Mouse (Mus musculus) mouse trophoblast stem cell (cell line): ENCODE results near the gene Gabarap.

Experiments
- in situ Hi-C, 2 experiments: fragments of 300-500 bp; cut with MseI, MboI; formaldehyde crosslinking; loops; 2 replicates in 1 of 2; 3 replicates in 1 of 2; pipeline ENCODE4 v1.15.1; 2025

The Gabarap gene

DNA sequence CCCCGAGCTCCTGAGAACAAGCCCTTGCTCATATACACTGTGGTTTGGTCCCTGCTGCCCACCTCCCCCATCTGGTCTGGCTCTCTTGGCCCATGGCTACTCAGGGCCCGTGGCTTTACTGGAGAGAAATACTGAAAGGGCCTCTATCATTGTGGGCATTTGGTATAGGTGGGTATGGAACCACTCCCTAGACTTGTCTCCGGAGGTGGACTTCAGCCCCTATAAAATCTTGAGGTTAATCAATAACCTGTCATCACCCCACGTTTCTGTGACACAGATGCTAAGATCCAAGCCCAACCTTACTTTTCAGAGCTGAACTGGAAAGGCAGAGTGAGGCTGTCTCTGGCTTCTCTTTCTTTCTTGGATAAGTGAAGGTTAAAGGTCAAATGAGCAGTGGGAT is 22.1 kb upstream of the Gabarap start:
- in situ Hi-C loops = no loop called here

- in situ Hi-C loops = no loop called here
Measured at GRCm38 (mm10) chr11:69970222-69970621, 20.7 kb upstream of the Gabarap start.

- in situ Hi-C loops = no loop called here
Measured at GRCm38 (mm10) chr11:69970775-69971174, 20.2 kb upstream of the Gabarap start.

GRCm38 (mm10) chr11:69974907-69975306 is 16.0 kb upstream of the Gabarap start:
- in situ Hi-C loops = no loop called here

DNA sequence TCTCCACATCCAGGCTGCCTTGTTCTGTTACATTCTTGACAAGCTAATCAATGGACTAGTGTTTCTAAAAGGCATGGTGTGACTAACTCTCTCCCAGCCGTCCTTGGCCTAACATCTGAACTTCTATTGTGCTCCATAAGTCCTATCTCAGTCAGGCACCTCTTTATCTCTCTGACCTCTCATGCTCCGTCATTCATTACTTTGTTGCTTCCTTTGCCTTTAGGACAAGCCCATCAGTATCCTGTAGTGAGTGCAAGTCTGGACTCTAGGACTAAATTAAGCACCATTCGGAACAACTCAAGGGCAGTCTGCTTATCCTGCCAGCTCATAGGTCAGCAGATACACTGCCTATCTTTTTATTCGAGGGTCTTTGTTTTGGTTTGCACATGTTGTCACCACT is 14.7 kb upstream of the Gabarap start:
- in situ Hi-C loops = no loop called here

DNA sequence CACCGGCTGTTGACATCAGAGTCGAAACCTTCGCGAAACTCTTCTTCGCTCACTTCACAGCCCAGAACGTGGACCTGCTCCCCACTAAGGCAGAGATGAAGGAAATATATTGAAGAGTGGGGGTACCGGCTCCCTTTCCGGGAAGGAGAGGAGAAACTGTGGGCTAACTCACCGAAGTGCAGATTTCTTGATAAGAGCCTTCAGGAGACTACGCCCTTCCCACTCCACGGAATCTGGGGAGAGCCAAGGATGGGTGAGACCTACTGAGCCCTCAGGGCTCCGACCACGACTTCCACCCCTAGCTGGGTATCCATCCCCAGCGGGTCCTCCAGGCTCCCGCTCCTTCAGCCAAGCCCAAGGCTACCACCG is 11.1 kb upstream of the Gabarap start:
- in situ Hi-C loops = no loop called here

DNA sequence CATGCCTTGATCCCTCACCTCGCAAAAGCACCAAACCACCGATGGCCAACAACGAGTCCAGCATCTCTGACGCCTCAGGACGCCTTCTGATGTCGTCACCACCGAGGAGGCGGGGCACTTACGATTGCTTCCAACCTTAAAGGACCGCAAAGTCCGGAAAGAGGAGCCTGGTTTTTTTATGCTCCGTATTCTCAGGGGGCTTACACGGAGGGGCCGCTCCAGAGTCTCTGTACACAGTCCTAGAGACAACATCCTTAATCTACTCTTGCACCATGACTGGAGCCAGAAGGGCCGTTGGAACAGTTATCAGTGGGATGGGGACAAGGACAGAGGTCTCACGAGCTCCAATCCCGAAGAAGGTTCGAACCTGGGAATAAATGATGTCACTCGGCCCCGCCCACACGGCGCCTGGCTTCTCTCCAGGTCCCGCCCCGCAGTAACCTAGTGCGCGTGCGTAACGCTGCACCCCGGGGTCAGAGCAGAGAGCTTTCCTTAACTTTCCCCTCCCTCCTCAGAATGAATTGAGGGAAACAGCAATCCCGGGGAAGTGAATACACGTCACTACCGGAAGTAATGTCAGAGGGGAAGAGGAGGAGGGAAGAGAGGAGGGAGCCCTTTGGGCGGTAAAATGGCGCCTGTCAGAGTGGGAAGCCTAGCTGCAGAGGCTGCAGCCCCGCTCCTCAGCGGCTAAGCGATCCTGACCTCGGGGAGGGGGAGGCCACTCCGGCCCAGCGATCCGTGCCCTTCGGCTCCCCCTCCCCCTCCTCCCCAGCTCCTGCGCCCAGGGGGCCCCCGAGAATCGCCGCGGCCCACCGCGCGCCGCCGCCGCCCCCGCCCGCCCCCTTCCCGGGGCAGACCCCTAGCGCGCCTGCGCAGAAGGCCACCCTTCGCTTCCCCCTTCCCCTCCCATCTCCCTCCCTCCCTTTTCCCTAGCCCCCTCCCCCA is 10.5 kb upstream of the Gabarap start:
- in situ Hi-C loops = no loop called here

- in situ Hi-C loops = no loop called here
Measured at GRCm38 (mm10) chr11:69981141-69981762, 9.7 kb upstream of the Gabarap start, which contains the start of gene Ctdnep1. TSS of gene Ctdnep1 (plus strand) at chr11:69981156.

GRCm38 (mm10) chr11:69982225-69982624 is 8.7 kb upstream of the Gabarap start, which contains the start of gene Elp5:
TSS of gene Elp5 (minus strand) at chr11:69982517.
- in situ Hi-C loops = no loop called here

DNA sequence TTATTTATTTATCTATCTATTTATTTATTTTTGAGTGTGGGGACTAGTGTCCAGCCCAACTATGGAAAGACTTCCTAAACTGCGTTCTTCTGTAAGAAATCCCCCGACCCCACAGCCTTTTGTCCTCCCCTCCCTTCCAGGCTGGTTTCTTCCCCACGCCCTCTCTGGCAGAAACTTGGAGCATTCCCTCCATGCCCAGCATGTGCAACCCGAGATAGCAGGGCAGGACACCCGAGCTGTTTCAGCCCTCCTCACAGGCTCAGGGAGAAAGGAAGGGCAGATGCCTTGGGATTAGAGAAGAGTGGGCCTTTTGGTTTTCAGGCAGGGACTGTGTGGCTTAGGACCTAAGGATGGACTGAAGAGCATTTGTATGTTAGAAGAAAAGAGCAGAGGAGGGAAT is 8.1 kb upstream of the Gabarap start:
- in situ Hi-C loops = no loop called here

GRCm38 (mm10) chr11:69983377-69983776 is 7.6 kb upstream of the Gabarap start:
- in situ Hi-C loops = no loop called here

GRCm38 (mm10) chr11:69984431-69984830 is 6.5 kb upstream of the Gabarap start:
- in situ Hi-C loops = no loop called here

- in situ Hi-C loops = no loop called here
Measured at GRCm38 (mm10) chr11:69989949-69990348, 994 bp upstream of the Gabarap start.

GRCm38 (mm10) chr11:69991711-69992110 is 768 bp downstream of the Gabarap start:
- in situ Hi-C loops = no loop called here

DNA sequence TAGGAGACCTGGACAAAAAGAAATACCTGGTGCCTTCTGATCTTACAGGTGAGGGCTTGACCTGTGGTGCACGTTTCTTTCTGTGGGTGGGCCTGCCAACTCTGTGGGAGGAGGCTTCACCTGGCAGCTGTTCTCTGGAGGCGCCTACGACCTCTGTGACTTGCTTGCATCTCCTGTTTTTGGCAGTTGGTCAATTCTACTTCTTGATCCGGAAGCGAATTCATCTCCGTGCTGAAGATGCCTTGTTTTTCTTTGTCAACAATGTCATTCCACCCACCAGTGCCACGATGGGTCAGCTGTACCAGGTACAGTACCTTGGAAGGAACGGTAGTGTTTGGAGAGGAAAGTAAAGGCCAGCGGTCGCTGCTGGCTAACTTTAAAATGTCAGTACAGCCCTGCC is 1.5 kb downstream of the Gabarap start:
- in situ Hi-C loops = no loop called here

- in situ Hi-C loops = no loop called here
Measured at GRCm38 (mm10) chr11:69992932-69993331, 2.0 kb downstream of the Gabarap start.

- in situ Hi-C loops = no loop called here
Measured at GRCm38 (mm10) chr11:69994401-69995090, 3.6 kb downstream of the Gabarap start.

DNA sequence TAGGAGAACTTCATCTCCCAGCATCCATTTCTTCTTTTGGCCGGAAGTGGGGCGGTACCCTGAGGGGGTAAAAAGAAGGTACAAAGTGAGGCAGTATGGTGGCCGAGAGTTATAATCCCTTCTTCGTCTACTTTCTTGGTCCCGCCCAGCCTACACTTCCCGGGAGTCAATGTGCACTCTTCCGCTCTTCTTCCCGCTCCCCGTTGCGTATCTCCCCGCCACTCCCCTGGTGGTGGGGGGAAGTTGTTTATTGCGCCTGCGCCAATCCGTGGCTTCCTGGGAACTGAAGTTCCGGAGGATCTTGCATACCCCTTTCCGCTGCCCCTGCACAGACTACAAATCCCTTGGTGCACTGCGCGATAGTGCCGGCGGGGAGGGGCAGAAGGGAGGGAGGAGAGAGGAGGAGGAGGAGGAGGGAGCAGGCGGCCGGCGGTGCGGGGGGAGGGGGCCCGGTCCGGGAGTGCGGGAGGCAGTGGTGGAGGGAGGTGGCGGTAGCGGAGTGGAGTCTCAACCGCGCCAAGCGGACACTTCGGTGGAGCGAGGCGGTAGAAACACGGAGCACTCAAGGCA is 4.5 kb downstream of the Gabarap start, which contains the start of gene Phf23:
Phf23 (plus strand) TSS at position 387 of the 570 bp plus-strand sequence.
- in situ Hi-C loops = no loop called here

- in situ Hi-C loops = no loop called here
Measured at GRCm38 (mm10) chr11:69996161-69997061, 5.5 kb downstream of the Gabarap start.

DNA sequence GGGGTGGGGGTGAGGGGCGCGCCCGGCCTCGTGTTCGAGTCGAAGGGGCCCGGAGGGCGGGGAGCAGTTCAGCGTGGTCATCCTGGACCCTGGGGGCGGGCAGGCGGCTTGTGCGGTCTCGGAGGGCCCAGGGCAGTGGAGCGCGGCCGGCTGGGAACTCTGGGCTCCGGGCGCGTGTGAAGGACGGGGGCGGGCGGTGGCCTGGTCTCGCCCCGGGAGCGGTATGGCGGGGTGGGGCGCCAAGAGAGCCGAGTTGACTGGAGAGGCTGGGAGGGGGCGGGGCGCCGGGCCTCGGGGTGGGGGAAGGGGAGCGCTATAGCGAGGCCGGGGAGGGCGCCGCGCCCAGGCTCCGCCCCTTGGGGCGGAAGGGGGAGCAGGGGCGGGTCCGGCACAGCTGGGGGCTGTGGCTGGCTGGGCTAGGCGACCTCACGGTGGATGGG is 6.1 kb downstream of the Gabarap start:
- in situ Hi-C loops = no loop called here
